Mouse (Mus musculus) layer of hippocampus, postnatal 10 days (tissue): Measurements from ENCODE around the gene Hacd2. TPM values are rescaled to one million over a fixed set of nuclear protein-coding genes. Genes with fewer than 3 reads are reported as not detected.

Experiments used
- DNase-seq, 2 experiments: peaks; one replicate each; pipeline ENCODE4 v3.0.0; 2021; ENCODE audit warnings: low spot score in 2 of 2
- long read RNA-seq: library from polyadenylated mRNA; stranded (forward); transcript quantifications from one replicate; pipeline ENCODE4 v2.0.0, GENCODE M21; 2023
- total RNA-seq, 2 experiments: library from RNA; stranded (reverse); gene quantifications; 2 replicates each; pipeline ENCODE4 v1.2.3; 2021

Gene Hacd2
- total RNA-seq: 10 to 100 TPM; 28.2 to 34.2 TPM
- long read RNA-seq, partial matches to known transcripts: 3 of 5 reads
- long read RNA-seq, other reads (novel, unspliced or antisense): 0 of 5 reads

DNA sequence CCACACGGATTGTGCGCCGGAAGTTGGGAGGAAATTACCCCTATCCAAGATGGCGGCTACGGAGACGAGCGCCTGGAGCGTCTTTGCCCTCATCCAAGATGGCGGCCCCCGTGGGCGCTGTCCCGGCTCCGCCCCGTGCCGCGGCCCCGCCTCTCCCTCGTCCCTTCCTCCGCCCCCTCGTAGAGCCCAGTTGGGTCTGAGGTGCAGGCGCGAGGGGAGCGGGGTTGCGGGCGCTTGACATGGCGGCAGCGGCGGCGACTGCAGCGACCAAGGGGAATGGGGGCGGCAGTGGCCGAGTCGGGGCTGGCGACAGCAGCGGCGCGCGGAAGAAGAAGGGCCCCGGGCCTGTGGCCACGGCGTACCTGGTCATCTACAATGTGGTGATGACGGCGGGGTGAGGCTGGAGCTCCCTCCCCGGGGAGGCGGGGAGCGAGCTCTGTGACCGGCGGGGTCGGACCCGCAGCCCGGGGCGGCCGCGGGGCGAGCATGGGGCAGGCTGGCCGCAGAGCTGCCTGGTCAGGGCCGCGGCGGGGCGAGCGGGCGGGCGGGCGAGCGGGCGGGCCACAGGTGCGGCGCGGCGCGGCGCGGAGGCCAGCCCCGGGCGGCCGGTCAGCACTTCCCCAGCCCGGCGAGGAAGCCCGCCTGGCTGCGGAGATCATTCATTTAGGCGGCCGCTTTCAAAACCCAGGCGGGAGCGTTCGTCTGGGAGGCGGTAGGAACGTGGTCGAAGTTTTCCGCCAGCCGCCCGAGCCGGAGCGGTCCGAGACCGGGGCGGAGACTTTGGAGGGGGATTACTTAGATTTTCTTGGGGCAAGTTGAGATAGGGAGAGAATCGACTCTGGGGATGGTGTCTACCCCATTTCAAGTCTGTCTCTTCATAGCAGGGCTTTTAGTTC is at the start of gene Hacd2:
TSS of gene Hacd2 (plus strand) at position 187 of the 896 bp plus-strand sequence.
- peak; percentile 95 to 96 for DNase-seq

DNA sequence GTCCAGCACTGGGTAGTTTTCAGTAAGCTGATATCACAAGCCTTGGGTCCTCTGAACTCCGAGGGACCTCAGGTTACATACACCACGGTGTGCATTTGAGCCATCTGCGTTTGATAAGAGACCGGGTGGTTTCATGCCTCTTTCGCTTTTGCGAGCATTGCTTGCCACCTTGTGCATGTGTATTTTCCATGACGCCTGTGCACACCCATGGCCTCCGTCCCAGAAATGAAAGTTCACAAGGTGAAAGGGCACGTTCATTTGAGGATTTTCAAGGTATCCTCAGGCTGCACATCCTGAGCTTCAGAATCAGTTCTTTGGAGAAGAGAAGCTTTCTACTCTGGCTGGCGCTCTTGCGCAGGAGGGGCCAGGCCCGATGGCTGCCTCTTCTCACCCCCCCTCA is 49.8 kb upstream of the Hacd2 start:
- no peak for DNase-seq

DNA sequence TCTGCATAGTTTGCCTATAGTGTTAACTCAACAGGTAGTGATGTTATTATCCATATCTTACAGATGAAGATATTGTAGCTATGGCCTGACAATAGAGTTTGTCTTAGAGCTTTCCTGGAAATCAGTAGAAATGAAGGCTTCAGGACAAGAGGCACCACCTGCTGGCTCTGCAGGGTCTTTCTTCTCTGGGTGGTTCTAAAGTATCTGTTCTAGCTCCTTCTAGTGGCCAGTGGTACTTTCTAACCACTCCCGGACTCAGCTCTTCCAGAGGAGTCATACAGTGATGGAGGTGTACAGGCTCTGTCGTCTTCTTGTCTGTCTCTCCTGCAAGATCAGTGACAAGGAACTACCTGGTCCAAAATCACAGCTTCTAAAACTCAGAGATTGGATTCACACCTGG is 46.7 kb upstream of the Hacd2 start:
- DNase-seq: no peak

DNA sequence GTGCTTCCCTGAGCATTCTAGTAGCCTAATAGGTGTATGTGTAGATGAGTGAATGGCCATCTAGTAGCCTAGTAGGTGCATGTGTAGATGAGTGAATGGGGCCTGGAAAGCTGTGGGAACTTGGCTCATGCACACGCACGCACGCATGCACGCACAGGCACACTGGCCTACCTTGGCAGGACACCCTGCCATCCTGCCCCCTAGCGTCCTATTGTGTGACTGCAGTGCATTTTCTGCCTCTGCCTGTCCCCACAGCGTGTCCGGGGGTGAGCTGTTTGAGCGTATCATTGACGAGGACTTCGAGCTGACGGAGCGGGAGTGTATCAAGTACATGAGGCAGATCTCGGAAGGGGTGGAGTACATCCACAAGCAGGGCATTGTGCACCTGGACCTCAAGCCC is 45.6 kb upstream of the Hacd2 start:
- no peak for DNase-seq

DNA sequence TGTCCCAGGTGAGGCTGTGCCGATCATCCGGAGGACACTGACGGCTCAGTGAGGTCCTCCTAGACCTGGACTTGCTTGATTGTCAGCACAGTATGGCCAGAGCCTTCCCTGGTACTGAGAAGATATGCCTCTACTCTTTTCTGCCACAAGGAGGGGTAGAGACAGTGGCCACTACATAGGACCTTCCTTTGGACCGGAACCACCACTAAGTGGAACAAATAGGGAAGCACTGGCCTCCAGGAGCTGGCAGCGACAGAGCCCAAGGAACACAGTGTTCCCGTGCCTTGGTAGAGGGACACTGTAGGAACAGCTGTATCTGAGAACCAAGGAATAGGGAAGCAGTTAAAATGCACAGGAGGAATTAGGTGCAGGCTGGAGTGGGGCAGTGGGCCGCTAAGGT is 44.2 kb upstream of the Hacd2 start:
- no peak for DNase-seq

DNA sequence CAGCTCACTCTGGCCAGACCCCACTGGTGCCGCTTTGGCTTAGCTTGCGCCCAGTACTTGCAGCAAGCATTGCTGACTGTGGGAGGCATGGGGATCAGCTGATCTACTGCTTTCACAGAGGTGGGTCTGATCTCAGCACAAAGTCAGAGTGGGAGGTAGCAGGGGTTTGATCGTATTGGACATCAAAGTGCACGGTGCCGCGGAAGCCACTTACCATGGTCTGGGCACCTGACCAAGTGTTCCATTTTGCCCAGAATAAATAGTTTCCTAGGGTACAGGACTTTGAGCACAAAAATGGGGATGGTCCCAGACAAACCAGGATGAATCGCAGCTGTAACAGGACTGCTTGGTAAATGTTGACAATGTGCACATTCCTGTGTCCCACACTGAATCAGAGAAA is 41.2 kb upstream of the Hacd2 start:
- DNase-seq: peak; percentile 38 to 59

DNA sequence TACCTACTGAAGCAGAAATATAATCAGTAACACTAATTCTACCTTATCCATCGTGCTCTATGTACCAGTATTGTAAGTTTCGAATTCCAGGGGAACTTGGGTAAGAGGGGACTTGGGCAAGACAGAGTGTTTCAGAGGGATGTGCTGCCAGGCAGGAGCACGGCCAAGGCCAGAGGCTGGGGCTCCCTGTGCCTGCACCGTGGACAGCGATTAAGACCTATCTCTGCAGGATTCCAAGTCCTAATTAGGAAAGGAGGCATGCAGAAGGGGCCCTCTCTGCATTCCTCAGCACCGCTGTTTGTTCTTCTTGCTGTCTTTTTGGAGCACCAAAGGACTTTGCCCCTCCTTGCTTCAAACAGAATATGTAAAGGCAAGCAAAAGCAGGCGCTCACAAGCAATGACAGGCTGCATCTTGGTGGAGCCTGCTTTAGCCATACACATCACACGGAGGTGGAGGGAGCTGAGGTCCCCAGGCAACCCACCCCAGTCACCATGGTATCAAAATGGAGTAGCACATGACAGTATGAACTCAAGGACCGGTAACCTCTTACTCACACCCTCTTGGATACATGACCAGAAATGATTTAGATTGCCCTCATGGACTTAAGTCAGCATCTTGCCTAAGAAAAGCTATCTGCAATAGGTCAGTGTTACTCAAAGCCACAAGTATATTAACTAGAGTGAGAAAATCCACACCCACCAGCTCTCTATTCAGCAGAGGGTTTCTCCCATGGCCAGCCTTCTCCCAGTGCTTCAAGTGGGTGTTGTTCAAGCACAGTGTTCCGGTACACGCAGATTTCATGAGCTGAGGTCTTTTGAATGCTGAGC is 37.8 kb upstream of the Hacd2 start:
- no peak for DNase-seq

DNA sequence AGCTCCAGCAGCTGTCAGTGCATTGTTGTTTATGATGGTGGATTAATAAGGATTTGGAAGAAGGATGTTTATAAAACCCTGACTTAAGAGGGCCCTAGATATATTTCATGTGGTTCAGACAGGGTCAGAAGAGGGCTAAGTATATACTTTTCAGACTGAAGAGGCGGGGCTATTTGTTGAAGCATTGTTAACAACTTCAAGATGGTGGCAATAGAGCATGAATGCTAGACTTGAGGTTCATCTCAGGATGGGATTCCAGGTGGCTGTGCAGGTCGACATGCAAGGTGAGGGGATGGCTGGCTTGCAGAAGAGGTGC is 37.2 kb upstream of the Hacd2 start:
- DNase-seq: no peak

DNA sequence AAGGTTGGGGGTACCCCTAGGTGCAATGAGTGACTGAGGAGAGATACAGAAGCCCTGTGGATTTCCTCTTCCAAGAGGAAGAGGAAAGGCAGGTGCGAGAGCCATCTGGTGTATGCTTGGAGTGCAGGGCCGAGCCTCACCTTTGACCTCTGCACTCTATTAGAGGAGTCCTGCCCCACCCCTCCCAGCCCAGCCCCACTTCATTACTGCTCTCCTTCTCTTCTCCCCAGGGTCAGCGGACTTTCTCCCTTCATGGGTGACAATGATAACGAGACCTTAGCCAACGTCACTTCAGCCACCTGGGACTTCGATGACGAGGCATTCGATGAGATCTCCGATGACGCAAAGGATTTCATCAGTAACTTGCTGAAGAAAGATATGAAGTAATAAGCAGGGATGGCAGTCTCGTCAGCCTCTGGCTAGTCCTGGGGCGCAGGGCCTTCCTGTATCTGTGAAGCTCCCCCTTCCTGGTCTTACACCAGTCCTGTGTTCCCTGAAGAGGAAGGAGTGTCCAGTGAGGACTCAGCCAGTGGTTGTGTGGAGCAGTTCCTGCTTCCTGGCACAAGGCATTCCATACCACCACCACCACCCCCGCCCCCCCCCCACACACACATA is 35.9 kb upstream of the Hacd2 start:
- DNase-seq: no peak

DNA sequence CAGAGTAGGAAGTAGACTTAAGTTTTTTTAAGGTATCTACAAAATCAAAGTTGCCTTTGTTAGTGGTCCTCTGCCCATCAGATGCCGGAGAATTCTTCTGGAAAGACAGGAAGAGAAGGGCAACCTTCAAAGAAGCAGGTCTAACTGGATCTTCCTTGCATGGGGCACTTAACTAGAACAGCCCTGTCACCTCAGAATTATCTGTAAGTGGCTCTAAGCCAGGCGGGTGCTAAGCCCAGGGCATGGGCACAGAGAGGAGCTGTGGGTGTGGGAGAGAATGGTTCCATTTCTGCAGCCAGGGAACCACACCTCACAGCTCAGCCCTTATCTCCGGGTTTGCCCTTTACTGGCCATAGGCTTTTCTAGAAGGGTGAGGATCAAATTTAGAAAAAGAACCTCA is 30.9 kb upstream of the Hacd2 start:
- no peak for DNase-seq

DNA sequence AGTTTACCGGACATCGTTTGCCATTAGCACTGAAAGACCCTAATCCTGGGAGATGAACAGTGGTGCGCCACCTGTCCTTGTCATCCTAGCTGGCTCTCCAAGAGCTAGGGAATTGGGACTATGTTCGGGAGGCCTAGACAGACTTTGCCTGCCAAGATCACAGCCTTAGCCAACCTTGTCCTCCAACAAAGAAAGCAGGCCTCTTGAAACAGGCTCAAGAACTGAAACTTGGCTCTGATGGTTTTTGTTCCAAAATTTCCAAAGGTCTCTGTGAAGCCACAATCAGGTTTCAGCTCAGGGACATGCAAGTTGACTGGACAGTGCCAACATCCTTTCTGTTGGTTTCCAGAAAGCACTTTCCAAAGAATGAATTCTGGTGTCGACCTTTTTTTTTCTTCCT is 29.4 kb upstream of the Hacd2 start:
- DNase-seq: no peak

DNA sequence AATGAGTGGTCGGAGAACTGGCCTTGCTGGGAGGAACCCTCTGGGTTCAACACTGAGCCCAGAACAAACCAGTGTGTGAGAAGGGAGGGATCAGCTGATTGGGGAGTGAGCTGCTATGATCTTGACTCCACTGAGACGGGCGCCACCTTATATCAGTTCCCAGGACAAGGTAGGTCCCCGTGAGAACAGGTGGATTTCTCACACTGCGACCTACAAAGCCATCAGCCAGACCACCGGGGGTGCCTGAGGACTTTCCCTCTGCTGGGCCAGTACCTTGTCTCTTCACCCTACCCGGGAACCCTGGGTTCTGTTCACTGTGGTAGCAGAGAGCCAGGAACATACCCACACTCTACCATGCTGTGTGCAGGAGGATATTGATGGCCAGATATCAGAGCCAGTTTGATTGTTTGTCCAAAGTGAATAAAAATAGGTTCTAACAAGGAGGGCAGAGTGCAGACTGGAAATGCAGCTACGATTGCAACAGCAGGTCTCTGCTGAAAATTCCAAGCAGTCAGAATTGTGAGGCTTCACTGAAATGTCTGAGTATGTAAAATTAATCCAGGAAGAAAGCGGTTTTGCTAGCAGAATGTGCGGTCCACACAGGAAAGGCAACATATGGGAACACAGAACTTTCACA is 28.4 kb upstream of the Hacd2 start:
- no peak for DNase-seq

DNA sequence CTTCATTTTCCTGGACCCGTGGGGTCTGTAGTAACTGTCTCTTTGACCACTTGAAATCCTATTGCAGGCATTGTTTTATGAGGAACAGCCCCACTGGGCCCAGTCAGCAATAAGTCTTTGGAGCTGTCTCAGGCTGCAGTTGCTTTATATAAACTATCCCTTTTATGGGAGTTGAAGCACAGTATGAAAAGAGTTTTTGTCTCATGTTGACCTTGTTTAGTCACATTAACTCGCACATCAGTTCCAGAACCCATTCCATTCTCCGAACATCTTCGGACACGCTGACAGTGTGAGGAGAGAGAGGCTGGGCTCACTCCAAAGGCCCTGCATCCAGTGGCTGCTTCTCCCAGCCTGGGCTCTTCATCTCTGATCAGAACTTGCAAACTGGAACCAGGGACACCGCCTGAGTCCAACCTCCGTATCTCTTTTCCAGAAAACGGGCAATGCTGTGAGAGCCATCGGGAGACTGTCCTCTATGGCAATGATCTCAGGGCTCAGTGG is 27.5 kb upstream of the Hacd2 start:
- no peak for DNase-seq

DNA sequence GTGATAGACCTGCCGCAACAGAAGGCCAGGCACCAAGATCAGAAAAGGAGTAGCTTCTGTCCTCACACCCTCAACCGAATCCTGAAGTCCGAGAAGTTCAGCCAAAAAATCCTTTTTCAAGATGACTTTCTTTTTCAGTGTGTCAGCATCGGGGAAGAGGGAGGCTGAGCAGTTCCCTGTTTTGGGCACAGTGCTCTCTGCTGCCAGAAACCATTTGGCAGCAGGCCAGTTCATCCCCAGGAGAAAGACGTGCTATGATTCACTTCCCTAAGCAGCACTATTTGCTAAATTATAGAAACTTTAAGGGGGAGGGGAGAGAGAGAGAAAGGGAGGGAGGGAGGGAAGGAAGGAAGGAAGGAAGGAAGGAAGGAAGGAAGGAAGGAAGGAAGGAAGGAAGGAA is 26.1 kb upstream of the Hacd2 start:
- DNase-seq: peak; percentile 57 to 71

DNA sequence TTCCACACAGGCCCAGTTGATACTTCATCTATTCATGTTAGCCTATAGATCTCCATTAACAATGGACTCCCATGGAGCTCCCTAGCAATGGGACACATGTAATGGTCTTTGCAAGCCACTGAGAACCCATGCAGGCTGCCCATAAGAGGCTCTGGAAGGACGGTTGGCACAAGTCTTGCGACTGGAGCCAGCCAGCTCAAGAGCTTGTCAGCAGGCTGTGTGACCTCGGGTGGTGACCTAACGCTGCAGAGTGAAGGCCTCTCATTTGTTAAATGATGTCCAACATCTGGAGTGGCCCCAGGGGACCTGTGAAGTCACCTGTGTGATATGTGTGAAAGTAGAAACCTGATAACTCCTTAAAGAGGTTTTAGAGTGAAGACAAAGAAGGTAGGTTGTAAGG is 25.2 kb upstream of the Hacd2 start:
- no peak for DNase-seq

DNA sequence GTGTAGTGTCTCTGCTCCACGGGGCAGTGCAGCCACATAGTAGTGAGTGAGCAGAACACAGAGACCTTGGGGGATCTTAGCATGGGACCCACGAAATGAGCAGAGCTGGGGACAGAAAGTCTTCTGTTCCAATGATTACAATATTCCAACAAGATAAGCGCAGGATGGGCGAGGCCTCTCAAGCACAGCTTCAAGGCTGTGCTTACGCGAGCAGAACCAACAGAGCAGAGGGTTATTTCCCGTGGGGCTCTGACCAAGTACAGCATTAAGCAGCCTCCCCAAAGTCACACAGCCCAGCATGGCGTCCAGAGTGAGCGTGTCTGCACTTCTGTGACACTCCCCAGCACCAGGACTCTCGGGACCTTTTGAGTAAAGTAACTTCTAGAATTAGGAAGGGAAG is 24.7 kb upstream of the Hacd2 start:
- no peak for DNase-seq

DNA sequence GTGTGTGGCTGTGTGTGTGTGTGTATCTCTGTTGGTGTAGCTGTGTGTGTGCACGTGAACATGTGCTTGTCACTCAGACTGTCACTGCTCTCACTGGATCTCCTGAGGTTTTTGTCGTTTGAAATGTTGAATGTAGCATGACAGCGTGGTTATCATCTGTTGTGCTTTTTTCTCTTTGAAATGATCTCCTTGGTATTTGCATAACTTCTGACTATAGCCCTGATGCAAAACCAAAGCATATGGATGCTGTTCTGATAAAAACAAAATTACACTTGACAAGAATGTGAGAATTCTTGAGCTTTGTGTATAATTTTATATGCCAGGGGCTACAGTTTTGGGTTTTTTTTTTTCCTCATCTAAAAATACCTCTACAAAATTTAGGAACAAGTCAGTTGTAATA is 23.2 kb upstream of the Hacd2 start:
- DNase-seq: no peak

DNA sequence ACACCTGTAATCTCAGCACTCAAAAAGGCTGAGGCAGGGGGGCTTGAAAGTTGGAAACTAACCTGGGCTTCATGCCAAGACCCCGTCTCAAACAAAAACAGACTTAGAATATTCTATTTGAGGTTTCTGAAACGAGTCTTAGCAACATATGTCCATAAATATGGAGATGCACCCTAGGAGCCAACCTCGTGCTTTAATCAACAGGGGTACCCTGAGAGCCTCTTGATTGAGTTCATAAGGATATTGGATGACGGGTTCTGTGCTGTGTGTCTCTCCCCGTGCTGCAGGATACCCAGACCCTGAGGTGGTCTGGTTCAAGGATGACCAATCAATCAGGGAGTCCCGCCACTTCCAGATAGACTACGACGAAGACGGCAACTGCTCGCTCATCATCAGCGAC is 22.2 kb upstream of the Hacd2 start:
- no peak for DNase-seq

DNA sequence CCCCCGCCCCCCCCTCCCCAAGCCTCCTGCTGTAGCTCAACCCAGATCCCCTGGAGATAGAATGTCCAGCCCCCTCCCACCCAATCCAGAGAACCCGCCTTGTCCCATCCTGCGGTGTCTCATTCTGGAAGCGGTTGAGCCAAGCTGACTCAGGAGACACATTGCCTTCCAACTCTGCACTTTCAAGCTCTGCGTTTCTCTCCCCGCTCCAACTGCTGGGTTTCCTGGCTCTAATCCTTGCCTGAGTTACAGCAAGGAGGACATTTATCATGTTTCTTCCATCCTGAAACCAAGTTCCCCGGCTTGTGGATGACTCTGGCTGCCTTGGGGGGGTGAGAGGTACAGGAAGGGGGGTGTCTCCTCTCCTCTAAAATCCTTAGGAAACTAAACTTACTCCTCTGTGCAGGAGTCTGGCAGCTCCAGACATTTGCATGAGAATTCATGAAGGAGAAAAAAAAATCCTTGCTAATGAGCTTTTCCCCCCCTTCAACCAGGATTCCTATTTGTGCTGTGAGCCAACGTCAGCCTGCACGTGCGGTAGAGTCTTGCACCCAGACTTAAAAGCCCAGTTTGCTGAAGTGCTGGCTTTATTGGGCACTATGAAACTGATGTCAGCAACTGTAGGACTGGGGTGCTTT is 21.2 kb upstream of the Hacd2 start:
- no peak for DNase-seq

DNA sequence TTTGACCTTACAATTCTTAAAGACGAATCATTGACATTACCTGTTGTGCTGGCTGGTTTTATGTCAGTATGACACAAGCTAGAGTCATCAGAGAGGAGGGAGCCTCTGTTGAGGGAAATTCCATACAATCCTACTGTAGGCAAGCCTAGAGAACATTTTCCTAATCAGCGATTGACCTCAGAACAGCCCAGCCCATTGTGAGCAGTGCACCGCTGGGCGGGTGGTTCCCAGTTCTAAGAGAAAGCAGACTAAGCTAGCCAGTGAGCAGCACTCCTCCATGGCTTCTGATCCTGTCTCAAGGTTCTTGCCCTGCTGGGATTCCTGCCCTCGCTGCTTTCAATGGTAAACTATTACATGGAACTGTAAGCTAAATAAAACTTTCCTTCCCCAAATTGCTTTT is 17.9 kb upstream of the Hacd2 start:
- no peak for DNase-seq

DNA sequence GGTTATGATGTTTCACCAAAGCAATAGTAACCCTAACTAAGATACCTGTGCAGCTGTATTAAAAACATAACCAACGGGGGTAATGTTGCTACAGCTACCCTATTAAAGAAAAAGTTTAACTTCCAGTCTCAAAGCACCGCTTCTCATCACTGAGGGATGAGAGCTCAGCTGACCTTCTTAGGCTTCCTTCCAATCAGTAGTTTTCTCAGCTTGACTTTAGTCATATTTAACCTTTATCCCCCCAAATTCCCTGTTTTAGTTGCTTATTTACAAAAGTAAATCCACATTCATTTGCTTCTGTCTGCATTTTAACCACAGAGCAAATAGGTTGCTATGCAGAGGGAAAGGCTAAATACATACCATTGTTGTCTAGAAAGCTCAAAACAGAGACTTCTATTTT is 17.5 kb upstream of the Hacd2 start:
- no peak for DNase-seq
